Mouse (Mus musculus) layer of hippocampus, adult 2 months (tissue): ENCODE data around the gene Slc12a3. TPM values are rescaled to one million over a fixed set of nuclear protein-coding genes. Genes with fewer than 3 reads are reported as not detected.

Source experiments
- DNase-seq, 2 experiments: peaks; one replicate each; pipeline ENCODE4 v3.0.0; 2022; ENCODE audit warnings: low spot score in 2 of 2
- H3K27ac ChIP-seq: fragments of 200-600 bp; 2 replicates; pipeline ENCODE4 v1.8.1; 2022
- H3K4me3 ChIP-seq: fragments of 200-600 bp; 2 replicates; pipeline ENCODE4 v1.8.1; 2022; ENCODE audit warnings: mild to moderate bottlenecking
- CTCF ChIP-seq: fragments of 200-600 bp; conservative IDR thresholded peaks from 2 replicates; pipeline ENCODE4 v1.8.1; 2022; ENCODE audit warnings: antibody characterized with exemption, mild to moderate bottlenecking, moderate library complexity
- total RNA-seq, 2 experiments: library from RNA; stranded (reverse); gene quantifications; 2 replicates each; pipeline ENCODE4 v1.2.3; 2021

The Slc12a3 gene
- total RNA-seq, 2 experiments from 2014 or later = 0.54 to 1.0 TPM

DNA sequence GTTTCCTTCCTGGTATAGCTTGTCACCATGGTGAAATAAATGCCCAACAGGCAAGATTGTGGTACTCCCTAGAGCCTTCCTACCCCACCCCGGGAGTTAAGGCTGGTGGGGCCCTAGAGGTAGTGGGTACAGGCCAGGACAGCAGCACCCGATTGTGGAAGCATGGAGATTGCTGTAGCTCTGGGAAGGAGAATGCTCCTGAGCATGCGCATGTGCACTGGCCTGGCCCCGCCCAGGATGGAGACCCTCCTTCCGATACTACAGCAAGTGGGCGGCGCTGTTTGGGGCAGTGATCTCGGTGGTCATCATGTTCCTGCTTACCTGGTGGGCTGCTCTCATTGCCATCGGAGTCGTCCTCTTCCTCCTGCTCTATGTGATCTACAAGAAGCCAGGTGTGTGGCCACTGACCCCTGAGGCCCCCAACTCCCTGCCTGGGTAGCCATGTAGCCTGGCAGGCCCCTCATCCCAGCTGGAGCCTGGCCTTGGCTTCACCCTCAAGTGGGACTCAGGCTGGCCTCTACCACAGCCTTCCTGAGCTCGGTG, 14.8 kb downstream of the Slc12a3 start:
- Histone ChIP-seq H3K4me3 (no peak overlapping the region), H3K27ac (peak overlapping the region; percentile 58)
- no peak for DNase-seq
- no peak for TF ChIP-seq CTCF

DNA sequence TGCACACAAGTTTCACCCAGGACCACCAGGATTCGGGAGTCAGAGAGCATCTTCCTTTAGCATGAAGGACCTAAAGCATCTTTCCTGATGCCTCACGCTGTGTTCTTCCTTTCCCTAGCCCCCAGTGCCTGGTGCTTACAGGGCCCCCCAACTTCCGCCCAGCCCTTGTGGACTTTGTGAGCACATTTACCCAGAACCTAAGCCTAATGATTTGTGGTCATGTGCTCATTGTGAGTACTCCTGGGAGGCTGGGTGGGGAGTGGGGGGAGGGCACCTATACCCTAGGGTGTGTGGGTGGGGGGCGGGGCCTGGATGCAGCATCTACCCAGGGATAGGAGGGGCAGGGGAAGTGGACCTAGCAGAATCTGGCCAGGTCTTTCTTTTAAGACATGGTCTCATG, 16.7 kb downstream of the Slc12a3 start:
- Histone ChIP-seq H3K4me3 (no peak overlapping the region), H3K27ac (no peak overlapping the region)
- no peak for TF ChIP-seq CTCF
- DNase-seq = no peak

DNA sequence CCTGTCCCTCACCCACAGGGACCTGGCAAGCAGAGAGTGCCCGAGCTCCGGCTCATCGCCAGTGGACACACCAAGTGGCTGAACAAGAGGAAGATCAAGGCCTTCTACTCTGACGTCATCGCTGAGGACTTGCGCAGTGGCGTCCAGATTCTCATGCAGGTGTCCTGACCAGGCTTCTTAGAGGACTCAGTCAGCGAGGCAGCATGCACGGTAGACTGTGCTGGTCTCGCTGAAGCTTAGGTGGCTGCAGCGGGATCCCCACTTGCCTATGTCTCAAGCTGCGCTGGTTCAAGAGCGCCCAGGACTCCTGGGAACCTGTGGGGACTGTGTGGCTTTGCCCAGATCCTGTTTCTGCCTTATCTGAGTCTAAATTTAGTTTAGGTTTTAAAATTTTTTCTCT, 17.3 kb downstream of the Slc12a3 start:
- no peak overlapping the region for H3K4me3 ChIP-seq
- H3K27ac ChIP-seq = no peak overlapping the region
- TF ChIP-seq CTCF = no peak
- no peak for DNase-seq

DNA sequence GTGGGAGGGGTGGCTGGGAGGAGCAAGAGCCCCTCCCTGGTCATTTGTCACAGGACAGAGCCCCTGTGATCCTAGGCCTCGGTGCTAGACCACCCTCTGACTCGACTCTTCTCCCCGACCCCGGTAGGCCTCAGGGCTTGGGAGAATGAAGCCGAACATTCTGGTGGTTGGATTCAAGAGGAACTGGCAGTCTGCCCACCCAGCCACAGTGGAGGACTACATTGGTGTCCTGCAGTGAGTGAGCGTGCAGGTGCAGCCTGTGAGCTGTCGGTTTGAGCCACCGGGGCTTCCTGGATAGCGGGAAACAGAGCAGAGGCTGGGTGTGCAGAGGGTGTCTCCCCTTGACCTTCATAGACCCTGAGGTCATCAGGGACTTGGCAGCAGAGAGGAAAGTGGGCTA, 19.4 kb downstream of the Slc12a3 start:
- TF ChIP-seq CTCF = no peak

DNA sequence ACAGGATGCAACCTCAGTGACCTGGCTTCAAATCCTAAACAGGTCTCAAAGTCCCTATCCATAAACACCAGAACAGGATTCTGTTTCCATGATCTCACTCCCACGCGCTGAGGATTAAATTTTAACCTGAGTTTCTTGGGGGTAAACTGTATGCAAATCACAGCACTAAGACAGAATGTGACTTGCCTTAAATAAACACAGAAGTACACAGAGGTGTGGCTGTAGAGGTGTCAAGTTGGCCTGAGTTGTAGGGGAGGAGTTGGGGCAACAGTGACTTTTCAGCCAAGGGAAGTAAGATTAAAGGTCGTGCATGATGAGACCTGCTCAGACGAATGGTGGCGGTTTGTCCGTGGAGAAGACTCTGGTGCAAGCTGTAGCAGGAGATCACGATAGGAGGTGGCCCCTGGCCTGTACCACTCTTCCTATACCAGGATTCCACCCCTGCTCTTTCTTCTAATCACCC, 25.1 kb downstream of the Slc12a3 start:
- Histone ChIP-seq H3K4me3 (no peak overlapping the region), H3K27ac (no peak overlapping the region)
- no peak for DNase-seq
- no peak for TF ChIP-seq CTCF

More for the DNA sequence above, 19.4 kb downstream of the Slc12a3 start:
- no peak overlapping the region for H3K27ac ChIP-seq
- DNase-seq = no peak
- H3K4me3 ChIP-seq = no peak overlapping the region

DNA sequence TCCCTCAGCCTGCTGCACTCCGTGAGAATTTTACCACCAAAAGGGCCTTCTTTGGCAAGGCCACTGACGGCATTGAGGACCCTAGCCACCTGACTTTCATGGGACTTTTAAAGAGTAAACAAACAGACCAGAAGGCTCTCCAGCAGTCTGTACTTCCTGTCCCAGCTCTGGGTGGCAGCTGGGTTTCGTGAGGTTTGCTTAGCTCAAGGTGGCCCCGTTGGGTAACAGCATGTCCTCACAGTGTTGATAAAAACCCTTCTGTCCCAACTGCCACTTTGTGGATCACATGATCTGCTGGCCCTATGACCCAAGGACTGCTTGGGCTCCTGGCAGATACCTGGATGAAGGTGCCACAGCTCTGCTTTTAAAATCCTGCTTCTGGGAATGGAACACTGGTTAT, 25.6 kb downstream of the Slc12a3 start:
- Histone ChIP-seq H3K4me3 (no peak overlapping the region), H3K27ac (no peak overlapping the region)
- no peak for DNase-seq
- no peak for TF ChIP-seq CTCF

DNA sequence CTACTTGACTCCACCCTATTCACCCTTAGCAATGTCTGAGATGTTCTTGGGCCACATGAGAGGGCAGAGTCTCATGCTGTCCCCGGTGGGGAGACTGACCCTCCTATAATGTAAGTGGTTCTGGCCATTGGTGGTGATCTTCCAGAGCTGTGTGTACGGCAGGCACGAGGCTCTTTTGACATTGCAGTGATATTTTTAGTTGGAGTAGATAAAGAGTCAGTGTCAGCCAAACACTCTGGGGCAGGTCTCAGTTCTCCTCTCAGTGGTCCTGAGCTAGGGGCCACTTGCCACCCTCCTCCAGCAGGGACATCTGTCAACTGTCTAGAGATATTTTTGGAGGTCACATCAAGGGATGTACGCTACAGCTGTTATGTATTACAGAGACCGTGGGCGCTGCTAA, 28.2 kb downstream of the Slc12a3 start:
- no peak for DNase-seq
- no peak for TF ChIP-seq CTCF
- Histone ChIP-seq H3K27ac (no peak overlapping the region), H3K4me3 (no peak overlapping the region)

DNA sequence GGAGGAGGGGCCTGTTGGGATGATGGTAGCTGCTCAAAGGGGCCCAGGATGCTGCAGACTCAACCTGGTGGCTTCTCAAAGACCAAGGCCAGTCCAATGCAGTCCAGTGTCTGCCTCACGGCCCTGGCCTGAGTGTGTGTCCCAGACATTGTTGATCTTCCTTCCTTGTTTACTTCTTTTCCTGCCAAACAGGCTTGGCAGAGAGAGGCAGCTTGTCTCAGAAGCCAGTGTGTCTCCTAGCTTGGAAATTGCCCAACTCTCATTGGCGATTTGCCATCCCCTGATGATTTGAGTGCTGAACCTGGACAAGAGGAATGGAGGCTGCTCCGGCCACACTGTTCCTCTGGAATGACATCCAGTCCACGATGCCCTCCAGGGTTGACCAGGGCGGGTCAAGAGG, 29.5 kb downstream of the Slc12a3 start:
- DNase-seq = peak; percentile 49 to 51
- TF ChIP-seq CTCF = no peak
- H3K4me3 ChIP-seq = no peak overlapping the region
- H3K27ac ChIP-seq = no peak overlapping the region

DNA sequence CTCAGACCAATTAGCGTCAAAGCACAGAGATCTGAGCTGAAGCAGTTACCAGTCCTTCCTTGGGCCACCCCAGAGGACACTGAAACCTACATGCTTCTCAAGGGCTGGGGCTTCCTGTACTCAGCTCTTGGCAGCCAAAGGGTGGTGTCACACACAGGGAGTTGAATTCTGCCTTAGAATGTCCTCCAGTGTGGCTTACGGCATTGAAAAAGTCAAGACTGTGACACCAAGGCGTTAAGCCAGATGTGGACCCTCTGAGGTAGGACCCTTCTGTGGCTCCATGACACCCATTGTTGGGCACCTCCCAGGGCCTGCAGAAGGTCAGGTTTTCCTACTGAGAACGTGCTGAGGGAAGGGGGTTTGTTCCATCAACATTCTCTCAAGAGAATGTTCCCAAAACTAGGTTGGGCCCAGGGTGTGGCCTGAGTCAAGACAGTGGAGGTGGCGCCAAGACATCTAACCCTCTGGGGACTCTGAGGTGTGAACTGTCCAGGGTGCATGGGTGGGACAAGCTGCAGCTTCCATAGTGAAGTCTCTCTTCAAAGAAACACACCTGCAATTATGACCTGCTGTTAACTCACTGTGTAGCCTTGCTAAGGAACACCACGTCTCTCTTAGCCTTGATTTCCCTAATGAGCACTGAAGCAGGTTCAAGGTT, 32.9 kb downstream of the Slc12a3 start:
- H3K27ac ChIP-seq = no peak overlapping the region
- DNase-seq = no peak
- H3K4me3 ChIP-seq = no peak overlapping the region
- no peak for TF ChIP-seq CTCF

DNA sequence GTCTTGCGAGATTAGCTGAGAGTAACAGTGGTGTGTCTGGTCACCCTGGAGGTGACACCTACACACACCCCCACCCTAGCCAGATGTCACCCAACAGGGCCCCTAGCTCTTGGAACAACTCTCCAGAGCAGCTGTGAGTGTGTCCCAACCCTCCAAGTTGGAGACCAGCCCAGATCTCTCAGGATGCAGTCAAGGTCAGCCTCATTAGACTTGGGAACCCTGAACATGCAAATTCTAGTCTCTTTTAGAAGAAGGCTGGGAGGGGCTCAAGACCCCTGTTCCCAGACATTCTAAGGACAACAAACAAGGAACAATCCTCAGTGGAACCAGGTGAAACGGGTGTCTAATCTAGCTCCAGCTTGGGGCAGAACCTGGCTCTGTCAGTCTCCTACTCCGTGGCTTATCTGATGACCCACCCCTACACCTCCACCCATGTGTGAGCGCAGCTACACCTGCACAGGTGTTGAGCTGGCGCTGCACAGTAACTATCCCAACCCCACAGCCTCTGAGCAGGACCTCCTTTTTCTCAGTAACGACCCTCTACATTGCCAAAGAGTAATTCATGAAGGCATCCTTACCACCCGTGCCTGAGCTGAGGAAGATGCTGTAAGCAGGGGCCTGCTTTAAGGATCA, 33.7 kb downstream of the Slc12a3 start:
- H3K4me3 ChIP-seq = no peak overlapping the region
- DNase-seq = no peak
- H3K27ac ChIP-seq = peak overlapping the region; percentile 70
- no peak for TF ChIP-seq CTCF

DNA sequence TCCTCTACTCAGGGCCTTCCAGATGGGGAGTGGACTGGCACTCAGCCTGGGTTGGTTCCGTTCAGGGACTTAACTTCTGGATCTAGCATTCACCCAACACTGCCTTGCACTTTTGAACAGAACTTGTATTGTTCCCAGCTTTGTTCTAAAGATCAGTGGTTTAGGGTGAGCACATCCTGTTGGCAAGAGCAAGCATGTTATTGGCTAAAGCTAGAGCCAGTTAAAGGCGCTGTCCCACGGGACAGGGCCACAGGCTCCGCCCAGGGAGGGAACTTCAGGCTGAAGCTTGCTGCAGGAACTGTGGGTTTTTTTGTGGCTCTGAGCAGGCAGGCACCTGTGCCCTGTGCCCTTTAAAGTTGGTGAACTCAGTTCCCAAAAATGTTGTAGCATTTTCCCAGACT, 34.3 kb downstream of the Slc12a3 start:
- no peak overlapping the region for H3K4me3 ChIP-seq
- H3K27ac ChIP-seq = peak overlapping the region; percentile 70
- no peak for TF ChIP-seq CTCF
- DNase-seq = no peak

DNA sequence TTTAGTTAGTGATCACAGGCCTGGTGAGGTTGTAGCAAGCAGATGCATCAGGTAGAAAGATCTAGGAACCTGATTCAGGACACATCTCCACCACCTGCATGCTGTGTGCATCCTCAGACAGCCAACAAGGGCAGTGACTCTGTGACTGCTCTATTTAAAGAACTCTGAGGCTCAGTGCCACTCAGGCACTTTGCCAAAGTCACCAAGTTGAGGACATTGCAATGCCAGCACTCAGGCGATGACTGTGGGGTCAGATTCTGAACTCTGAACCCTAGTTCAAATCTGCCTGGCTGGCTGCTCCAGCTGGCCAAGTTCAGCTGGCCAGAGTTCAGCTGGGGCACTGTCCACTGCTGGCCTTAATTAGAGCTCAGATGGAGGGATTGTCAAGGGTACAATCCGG, 34.9 kb downstream of the Slc12a3 start:
- no peak for DNase-seq
- no peak for TF ChIP-seq CTCF
- peak overlapping the region; percentile 64 for H3K27ac ChIP-seq
- no peak overlapping the region for H3K4me3 ChIP-seq

DNA sequence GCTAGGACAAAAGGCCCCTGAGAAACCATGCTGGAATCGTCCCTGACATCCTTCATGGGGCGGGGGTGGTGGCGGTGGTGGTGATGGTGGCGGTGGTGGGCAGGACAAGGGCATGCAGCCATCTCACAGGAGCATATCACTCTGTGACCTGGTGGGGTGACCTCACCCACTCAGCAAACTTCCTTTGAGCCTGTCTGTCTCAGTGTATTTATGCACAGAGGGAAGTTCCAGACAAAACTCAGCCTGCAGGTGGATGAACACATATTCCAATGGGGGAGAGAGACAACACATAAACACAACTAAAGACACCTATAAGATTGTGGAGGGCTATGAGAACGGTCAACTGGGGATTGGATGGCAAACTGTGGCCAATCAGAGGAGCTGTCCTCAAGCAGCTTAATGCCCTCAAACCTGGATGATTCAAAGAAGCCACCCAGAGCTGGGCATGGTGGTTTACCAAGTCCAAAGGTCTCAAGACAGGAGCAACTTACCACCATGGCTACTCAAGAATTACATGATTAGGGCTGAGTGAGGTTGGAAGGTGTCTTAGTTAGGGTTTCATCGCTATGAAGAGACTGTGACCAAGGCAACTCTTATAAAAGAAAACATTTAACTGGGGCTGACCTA, 35.8 kb downstream of the Slc12a3 start:
- H3K27ac ChIP-seq = no peak overlapping the region
- no peak for DNase-seq
- no peak for TF ChIP-seq CTCF
- H3K4me3 ChIP-seq = no peak overlapping the region
